Mouse (Mus musculus) heart, adult 18-20 months (tissue): ENCODE data around the gene Wbp4. TPM values are rescaled to one million over a fixed set of nuclear protein-coding genes. Genes with fewer than 3 reads are reported as not detected.

Experiments
- DNase-seq, 2 experiments: peaks; one replicate each; pipeline ENCODE4 v3.0.0; 2021 to 2022; ENCODE audit warnings: mixed read lengths in 1 of 2
- total RNA-seq, 2 experiments: library from RNA; stranded (reverse); gene quantifications; 2 replicates each; pipeline ENCODE4 v1.2.3; 2021

The Wbp4 gene
- total RNA-seq, 2 experiments from 2014 or later: 20.5 to 21.7 TPM

- peak; percentile 89 to 91 for DNase-seq
These were observed 29.4 kb downstream of the Wbp4 start, which contains the start of gene Kbtbd6 for GRCm38 (mm10) chr14:79451681-79452590. Gene Kbtbd6 (plus strand): TSS chr14:79451835.

GRCm38 (mm10) chr14:79445055-79445620 lies 36.2 kb downstream of the Wbp4 start:
- no peak for DNase-seq

- DNase-seq: no peak
These were observed 36.7 kb downstream of the Wbp4 start for GRCm38 (mm10) chr14:79444601-79445000.

- no peak for DNase-seq
These were observed 39.9 kb downstream of the Wbp4 start for GRCm38 (mm10) chr14:79441441-79441840.

- DNase-seq: no peak
These were observed 40.7 kb downstream of the Wbp4 start for GRCm38 (mm10) chr14:79440655-79441054.

- no peak for DNase-seq
These were observed 47.3 kb downstream of the Wbp4 start for GRCm38 (mm10) chr14:79434068-79434467.

GRCm38 (mm10) chr14:79426730-79427365 lies 54.5 kb downstream of the Wbp4 start:
- peak in 1 of 2 experiments; percentile 28 for DNase-seq

GRCm38 (mm10) chr14:79425979-79426729 lies 55.2 kb downstream of the Wbp4 start, which contains the start of gene Kbtbd7:
Gene Kbtbd7 (plus strand): TSS chr14:79426511.
- peak; percentile 96 to 98 for DNase-seq

- DNase-seq: no peak
These were observed 61.1 kb downstream of the Wbp4 start for GRCm38 (mm10) chr14:79420083-79420685.

GRCm38 (mm10) chr14:79413121-79413520 lies 68.2 kb downstream of the Wbp4 start:
- no peak for DNase-seq

GRCm38 (mm10) chr14:79410662-79411061 lies 70.7 kb downstream of the Wbp4 start:
- no peak for DNase-seq

Other genes starting within 250 kb of the Wbp4 start
- not detected for gene Zfp957, start 234.2 kb downstream of the Wbp4 start, total RNA-seq
- 100 to 1,000 TPM; 112 to 122 TPM for gene Rgcc, start 179.9 kb downstream of the Wbp4 start, total RNA-seq
- 10 to 100 TPM; 10.7 to 11.4 TPM for gene Naa16, start 90.7 kb downstream of the Wbp4 start, total RNA-seq
- 1 to 10 TPM; 8.3 to 8.6 TPM for gene Mtrf1, start 83.7 kb downstream of the Wbp4 start, total RNA-seq
- gene Kbtbd7, start 55.0 kb downstream of the Wbp4 start, total RNA-seq: 1 to 10 TPM; 8.9 to 9.1 TPM
- gene Kbtbd6, start 29.7 kb downstream of the Wbp4 start, total RNA-seq: under 1 TPM; 0.12 to 0.39 TPM
- gene Elf1, start 326 bp downstream of the Wbp4 start, total RNA-seq: 10 to 100 TPM; 12.4 to 15.0 TPM
- gene Sugt1, start 106.2 kb upstream of the Wbp4 start, total RNA-seq: 10 to 100 TPM; 68.8 TPM
- gene Cnmd, start 180.7 kb upstream of the Wbp4 start, total RNA-seq: 1 to 10 TPM; 3.9 to 4.7 TPM